Mouse (Mus musculus): ENCODE measurements at regions not wholly inside any gene's neighbourhood (a gene's known extent, or its start where the extent isn't known, plus 50 kb on each side); places are given as distances from the start of the nearest gene placed in this dataset.

GRCm38 (mm10) chr5:126612571-126612970, 629.0 kb upstream of the Tmem132c start:
- DNase-seq = no peak

- no peak for DNase-seq
Measured at GRCm38 (mm10) chr5:126622551-126622950, 619.1 kb upstream of the Tmem132c start.

DNA sequence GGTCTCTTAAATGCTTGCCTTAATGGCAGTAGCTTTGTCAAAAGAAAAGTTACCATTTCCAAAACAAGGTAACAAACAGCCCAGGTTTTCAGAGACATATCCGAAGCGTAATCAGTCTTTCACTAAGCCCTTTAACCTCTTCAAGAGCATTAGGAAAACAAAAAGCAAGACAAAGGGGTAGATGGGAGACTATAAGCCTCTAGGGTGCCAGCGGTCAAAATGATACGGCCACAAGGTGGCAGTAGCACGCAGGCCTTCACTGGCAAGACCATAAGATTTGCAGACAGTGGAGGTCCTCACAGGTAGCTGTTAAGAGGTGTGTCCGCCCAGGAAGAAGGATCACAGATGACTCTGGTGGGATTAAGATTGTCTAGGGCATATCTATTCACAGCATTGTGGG, 618.4 kb upstream of the Tmem132c start:
- DNase-seq = no peak

- no peak for DNase-seq
Measured at GRCm38 (mm10) chr5:126629826-126630225, 611.8 kb upstream of the Tmem132c start.

DNA sequence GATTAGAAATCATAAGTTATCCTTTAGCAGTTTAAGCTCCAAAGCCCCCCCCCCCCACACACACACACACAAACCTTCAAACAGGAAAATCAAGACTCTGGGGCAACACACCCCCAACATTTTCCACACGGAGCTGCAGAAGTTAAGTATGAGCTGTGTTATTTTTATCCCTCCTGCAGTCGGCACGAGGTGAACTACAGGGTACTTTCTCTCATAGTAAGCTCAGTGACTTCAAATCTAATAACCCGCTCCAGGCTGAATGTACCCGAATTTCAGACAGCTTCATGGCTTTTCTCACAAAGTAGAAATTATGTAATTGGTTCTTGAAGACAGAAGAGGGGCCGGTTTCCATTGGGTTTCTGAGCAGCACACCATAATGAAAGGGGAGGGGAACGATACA, 591.2 kb upstream of the Tmem132c start:
- no peak for DNase-seq

GRCm38 (mm10) chr5:126651367-126651766, 590.2 kb upstream of the Tmem132c start:
- DNase-seq = no peak

DNA sequence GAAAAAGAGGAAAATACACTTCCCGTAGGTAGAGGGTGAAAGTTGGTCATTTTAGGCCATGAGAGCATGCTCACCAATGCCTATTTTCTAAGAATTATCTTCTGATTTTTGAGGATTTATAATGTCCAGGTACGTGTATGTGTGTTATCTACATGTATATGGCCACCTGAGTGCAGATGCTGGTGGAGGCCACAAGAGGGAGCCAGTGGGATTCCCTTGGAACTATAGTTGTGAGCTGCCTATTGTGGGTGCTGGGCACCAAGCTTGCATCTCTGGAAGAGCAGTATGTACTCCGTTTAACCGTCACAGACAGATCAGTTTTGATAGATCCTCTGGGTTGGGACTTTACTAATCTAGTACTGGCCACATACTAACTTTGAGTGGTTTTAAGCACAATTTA, 579.0 kb upstream of the Tmem132c start:
- DNase-seq = no peak

- DNase-seq = no peak
Measured at GRCm38 (mm10) chr5:126671156-126671555, 570.5 kb upstream of the Tmem132c start.

DNA sequence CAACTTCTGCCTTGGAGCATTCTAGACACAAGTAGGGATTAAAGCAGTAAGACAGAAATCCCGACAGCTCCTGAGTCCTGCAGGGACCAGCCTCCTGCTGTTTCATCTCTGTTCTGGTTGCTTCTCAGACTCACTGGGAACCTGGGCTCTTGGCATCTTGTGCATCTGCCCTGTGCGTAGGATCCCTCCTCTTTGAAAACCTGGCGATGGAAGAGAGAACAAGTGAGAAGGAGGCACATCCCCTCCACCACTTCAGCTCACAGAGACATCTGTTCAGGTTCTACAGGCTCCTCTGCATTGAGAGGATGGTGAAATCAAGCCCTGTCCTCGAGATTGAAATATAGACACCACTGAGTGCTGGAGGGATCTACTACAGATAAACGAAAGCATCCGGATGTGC, 561.3 kb upstream of the Tmem132c start:
- DNase-seq = no peak

- no peak for DNase-seq
Measured at GRCm38 (mm10) chr5:126699314-126699713, 542.3 kb upstream of the Tmem132c start.

DNA sequence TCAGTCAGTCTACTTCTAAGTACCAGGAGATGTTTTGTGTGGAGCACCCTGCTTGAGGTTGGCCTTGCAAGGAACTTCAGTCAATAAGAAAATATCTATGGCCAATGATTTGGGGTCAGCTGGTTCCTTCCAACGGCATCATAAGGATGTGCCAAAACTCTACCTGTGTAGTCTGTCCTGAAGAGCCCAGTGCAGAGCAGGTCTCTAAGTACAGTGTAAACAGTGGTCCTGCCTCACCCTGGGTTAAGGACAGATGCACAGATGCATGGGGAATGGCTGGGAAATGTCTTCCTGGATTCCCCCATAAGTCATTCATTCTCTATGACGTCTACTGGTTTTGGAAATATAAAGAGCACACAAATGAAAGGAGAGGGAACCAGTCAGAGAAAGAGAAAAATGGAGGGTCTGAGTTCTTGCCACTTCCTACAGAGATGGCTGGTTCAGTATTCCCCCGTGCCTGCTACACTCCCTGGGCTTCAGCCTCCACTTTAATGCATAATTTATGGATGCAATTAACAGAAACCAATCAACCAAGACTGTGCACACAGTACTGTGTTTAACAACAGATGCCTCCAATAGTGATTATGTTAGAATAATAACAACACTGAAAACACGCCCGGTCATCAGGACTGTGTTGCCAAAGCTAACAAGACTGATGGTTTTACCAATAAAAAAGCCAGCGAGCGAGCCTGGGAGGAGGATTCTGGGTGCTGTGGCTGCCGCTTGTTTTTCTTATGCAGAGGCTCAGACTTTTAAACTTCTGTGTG, 537.9 kb upstream of the Tmem132c start:
- no peak for DNase-seq

DNA sequence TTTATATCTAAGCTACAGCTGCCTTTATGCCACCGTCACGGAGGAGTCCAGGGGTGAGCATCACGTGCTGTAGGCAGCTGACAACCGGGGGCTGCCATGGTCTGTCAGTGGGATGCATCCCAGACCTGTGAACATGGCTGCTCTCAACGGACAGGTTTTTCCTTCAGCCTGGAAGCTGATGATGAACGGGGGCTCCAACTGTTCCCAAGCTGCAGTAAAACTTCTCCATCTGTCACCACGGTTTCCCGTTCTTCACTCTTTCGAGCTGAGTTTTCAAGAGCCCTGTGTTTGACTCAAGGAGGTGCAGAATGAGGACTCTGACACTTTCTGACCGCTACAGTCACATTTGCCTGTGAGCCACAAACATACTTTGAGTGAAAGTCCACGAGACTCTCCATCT, 535.7 kb upstream of the Tmem132c start:
- DNase-seq = no peak

GRCm38 (mm10) chr5:126706701-126707100, 534.9 kb upstream of the Tmem132c start:
- no peak for DNase-seq

GRCm38 (mm10) chr5:126714672-126715071, 526.9 kb upstream of the Tmem132c start:
- DNase-seq = no peak

- no peak for DNase-seq
Measured at GRCm38 (mm10) chr5:126718421-126718820, 523.2 kb upstream of the Tmem132c start.

DNA sequence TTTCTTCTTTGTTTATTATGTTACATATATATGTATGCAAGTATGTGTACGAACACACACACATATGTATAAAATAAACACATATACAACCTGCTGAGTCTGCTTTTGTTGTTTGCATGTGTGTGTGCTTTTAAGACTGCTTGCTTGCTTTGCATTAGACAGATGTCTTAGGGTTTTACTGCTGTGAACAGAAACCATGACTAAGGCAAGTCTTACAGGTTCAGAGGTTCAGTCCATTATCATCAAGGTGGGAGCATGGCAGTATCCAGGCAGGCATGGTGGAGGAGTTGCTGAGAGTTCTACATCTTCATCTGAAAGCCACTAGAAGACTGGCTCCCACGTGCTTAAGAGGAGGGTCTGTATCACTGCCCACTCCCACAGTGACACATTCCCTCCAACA, 520.3 kb upstream of the Tmem132c start:
- no peak for DNase-seq

DNA sequence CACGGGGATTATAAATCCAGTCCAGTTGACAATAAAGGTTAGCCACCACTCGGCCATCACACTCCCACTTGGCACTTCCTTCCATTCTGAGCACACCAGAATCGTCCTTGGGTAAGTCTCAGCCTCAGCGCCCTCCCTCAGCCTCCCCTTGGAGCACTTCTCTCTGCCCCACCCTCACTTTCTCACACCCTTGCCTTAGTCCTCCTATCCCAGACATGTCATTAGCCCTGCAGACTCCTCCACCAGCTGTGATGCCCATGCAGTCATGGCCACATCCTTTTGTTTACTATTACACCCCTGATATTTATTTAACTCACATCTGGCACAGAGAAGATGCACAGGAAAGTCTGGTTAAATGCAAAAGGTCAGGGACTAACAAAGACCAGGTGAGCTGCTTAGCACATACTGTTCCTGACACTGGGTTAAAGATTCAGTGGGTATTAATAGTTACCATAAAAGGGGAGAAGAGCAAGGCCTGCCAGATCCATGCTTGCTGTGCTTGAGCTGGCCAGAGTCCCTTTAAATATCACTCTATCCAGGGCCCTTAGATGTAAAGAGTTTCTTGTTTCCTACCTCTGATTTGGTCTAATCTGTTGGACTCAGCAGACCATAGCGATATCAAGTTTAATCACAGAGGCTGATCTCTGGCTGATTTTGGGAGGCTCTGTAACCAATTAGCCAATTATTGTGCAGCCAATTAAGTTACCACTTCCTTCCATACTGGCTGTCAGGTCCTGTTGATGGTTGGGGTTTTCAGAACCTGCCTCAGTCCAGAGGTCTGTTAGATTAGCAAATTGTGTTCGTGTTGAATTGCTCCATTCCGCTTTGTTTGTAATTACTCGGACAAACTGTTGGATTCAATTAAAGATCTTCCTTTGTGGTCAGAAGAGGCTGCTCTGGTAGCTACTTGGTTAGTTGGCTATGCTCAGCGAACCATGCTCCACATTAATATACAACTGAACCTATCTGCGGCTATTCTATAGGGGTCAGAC, 518.0 kb upstream of the Tmem132c start:
- DNase-seq = no peak

GRCm38 (mm10) chr5:126724329-126724728, 517.3 kb upstream of the Tmem132c start:
- DNase-seq = no peak

DNA sequence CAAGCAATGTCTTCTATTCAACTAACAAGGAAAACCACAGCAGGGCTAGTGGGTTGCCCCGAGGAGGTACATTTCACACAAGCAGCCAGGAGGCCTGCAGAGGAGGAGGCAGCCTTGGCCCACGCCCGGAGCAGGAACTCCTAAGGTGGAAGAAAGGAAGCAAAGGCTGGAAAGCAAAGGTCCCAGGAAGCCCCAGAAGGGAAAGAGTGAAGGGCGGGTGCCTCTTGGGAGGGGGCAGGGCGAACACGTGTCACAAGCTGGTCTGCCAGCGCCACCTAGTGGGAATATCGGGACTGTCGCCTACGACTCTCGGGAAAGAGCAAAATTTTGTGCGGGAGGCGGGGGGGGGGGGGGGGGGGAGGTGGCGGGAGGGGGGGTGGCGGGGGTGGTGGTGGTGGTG, 508.1 kb upstream of the Tmem132c start:
- no peak for DNase-seq

DNA sequence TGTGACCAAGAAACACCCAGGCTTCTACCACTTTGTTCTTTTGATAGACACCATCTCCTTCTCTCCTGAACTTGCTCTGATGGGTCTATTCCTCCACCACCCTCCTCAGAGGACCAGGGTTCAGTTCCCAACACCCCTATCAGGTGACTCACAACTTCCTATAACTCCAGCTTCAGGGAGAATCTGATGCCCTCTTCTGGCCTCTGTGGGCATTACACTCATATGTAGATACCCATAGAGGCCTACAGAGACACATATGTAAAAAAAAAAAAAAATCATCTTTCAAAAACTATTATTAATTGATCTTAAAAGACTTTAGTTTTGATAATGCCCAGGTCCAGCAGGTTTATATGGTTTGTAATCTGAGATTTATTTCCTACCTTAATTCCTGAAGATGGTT, 505.9 kb upstream of the Tmem132c start:
- DNase-seq = no peak

DNA sequence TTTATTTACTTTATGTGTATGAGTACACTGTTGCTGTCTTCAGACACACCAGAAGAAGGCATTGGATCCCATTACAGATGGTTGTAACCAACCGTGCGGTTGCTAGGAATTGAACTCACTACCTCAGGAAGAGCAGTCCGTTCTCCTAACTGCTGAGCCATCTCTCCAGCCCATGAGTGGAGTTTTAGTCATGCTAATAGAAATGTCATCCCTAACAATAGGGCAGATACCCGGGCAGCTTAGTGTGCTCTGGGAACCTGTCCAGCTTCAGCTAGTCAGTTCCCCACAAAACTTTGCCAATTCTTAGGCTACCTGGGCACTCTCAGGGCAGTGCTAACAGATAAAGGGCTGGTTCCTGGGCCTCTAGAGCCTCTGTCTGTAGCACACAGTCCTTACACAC, 503.9 kb upstream of the Tmem132c start:
- no peak for DNase-seq

- DNase-seq = no peak
Measured at GRCm38 (mm10) chr5:126740861-126741410, 500.7 kb upstream of the Tmem132c start.

GRCm38 (mm10) chr5:126755107-126755506, 486.5 kb upstream of the Tmem132c start:
- DNase-seq = no peak

All from thymus, postnatal 25 days (tissue).